Mouse (Mus musculus) stomach, embryonic 16.5 days (tissue): ENCODE measurements around the gene Nol9. TPM values are rescaled to one million over a fixed set of nuclear protein-coding genes. Genes with fewer than 3 reads are reported as not detected.

Experiments used
- polyA plus RNA-seq: library from polyadenylated mRNA; unstranded; fragments of >200 nt; fragmentation: Nextera tagmentation; extraction: Ambion mirVana; gene quantifications from 2 replicates; pipeline ENCODE4 v1.2.1, GENCODE M21; 2015

The Nol9 gene
- polyA plus RNA-seq, 1 experiment from 2014 or later = 20.9 TPM

Other genes starting within 250 kb of the Nol9 start
- 63.6 and 81.8 TPM in 2 replicates for gene Camta1, start 177.4 kb upstream of the Nol9 start, polyA plus RNA-seq
- 62.4 and 62.7 TPM in 2 replicates for gene Dnajc11, start 105.6 kb upstream of the Nol9 start, polyA plus RNA-seq
- 31.8 and 35.7 TPM in 2 replicates for gene Thap3, start 50.3 kb upstream of the Nol9 start, polyA plus RNA-seq
- gene Phf13, start 43.1 kb upstream of the Nol9 start, polyA plus RNA-seq = 18.3 and 21.0 TPM in 2 replicates
- gene Klhl21, start 30.5 kb upstream of the Nol9 start, polyA plus RNA-seq = 8.2 and 9.9 TPM in 2 replicates
- gene Zbtb48, start 11.7 kb upstream of the Nol9 start, polyA plus RNA-seq = 17.0 and 18.0 TPM in 2 replicates
- 0.37 and 0.47 TPM in 2 replicates for gene Tas1r1, start 753 bp upstream of the Nol9 start, polyA plus RNA-seq
- 12.3 and 14.1 TPM in 2 replicates for gene Plekhg5, start 33.2 kb downstream of the Nol9 start, polyA plus RNA-seq
- gene Tnfrsf25, start 76.6 kb downstream of the Nol9 start, polyA plus RNA-seq = 1.5 and 2.1 TPM in 2 replicates
- 8.6 and 9.1 TPM in 2 replicates for gene Espn, start 113.0 kb downstream of the Nol9 start, polyA plus RNA-seq
- gene Hes2, start 119.5 kb downstream of the Nol9 start, polyA plus RNA-seq = 0.56 and 0.75 TPM in 2 replicates
- 57.3 and 60.4 TPM in 2 replicates for gene Acot7, start 138.8 kb downstream of the Nol9 start, polyA plus RNA-seq
- 6.0 and 6.1 TPM in 2 replicates for gene Gpr153, start 234.9 kb downstream of the Nol9 start, polyA plus RNA-seq